Mouse (Mus musculus): ENCODE results near the gene Lamc1. TPM values are rescaled to one million over a fixed set of nuclear protein-coding genes. Genes with fewer than 3 reads are reported as not detected.
"Not testable (repeated sequence)": the region's sequence is repeated elsewhere in the genome, so short reads cannot be mapped to it uniquely, and the experiment has no call there.

Gene Lamc1
- polyA plus RNA-seq, 1 experiment from 2014 or later: 151 TPM

GRCm38 (mm10) chr1:153297774-153298363, 34.7 kb downstream of the Lamc1 start:
- H3K36me3 ChIP-seq (ENCODE audit: control insufficient read depth, insufficient read depth, low read length); H3K27ac ChIP-seq (ENCODE audit: low read depth, low read length); H3K9me3 ChIP-seq (ENCODE audit: control insufficient read depth, low read length); H3K27me3 ChIP-seq (ENCODE audit: control insufficient read depth, insufficient read depth, low read length); ATAC-seq (ENCODE audit: low FRiP score, low TSS enrichment); H3K9ac ChIP-seq (ENCODE audit: low read depth, low read length); H3K4me2 ChIP-seq (replicated peaks; ENCODE audit: low read depth, low read length); H3K4me3 ChIP-seq (ENCODE audit: low read length): not testable (repeated sequence)
- WGBS: 94% methylated on average over 4 of the region's 4 CpGs
- peaks cover 15% of the 10 kb centered on the region for H3K4me1 ChIP-seq (ENCODE audit: control insufficient read depth, insufficient read depth, low read length)

GRCm38 (mm10) chr1:153296035-153296434, 36.6 kb downstream of the Lamc1 start:
- WGBS: 83% methylated on average over 6 of the region's 6 CpGs
- Histone ChIP-seq H3K4me3 (ENCODE audit: low read length) (no peak overlapping the region), H3K27me3 (ENCODE audit: control insufficient read depth, insufficient read depth, low read length) (no peaks in the 10 kb centered on the region), H3K27ac (ENCODE audit: low read depth, low read length) (no peak overlapping the region), H3K4me2 (replicated peaks; ENCODE audit: low read depth, low read length) (no peak overlapping the region), H3K4me1 (ENCODE audit: control insufficient read depth, insufficient read depth, low read length) (peaks cover 31% of the 10 kb centered on the region), H3K9ac (ENCODE audit: low read depth, low read length) (no peak overlapping the region), H3K9me3 (ENCODE audit: control insufficient read depth, low read length) (no peaks in the 10 kb centered on the region), H3K36me3 (ENCODE audit: control insufficient read depth, insufficient read depth, low read length) (no peaks in the 10 kb centered on the region)
- no peak for ATAC-seq (ENCODE audit: low FRiP score, low TSS enrichment)

GRCm38 (mm10) chr1:153292892-153293291, 39.7 kb downstream of the Lamc1 start:
- ATAC-seq (ENCODE audit: low FRiP score, low TSS enrichment): peak; percentile 65; the same call in 1 of the 2 replicates
- Histone ChIP-seq H3K4me2 (replicated peaks; ENCODE audit: low read depth, low read length) (no peak overlapping the region), H3K27me3 (ENCODE audit: control insufficient read depth, insufficient read depth, low read length) (no peaks in the 10 kb centered on the region), H3K9ac (ENCODE audit: low read depth, low read length) (no peak overlapping the region), H3K27ac (ENCODE audit: low read depth, low read length) (no peak overlapping the region), H3K9me3 (ENCODE audit: control insufficient read depth, low read length) (no peaks in the 10 kb centered on the region), H3K4me1 (ENCODE audit: control insufficient read depth, insufficient read depth, low read length) (peaks cover 31% of the 10 kb centered on the region), H3K4me3 (ENCODE audit: low read length) (no peak overlapping the region), H3K36me3 (ENCODE audit: control insufficient read depth, insufficient read depth, low read length) (no peaks in the 10 kb centered on the region)
- 47% methylated on average over 5 of the region's 5 CpGs for WGBS

- H3K4me2 ChIP-seq (replicated peaks; ENCODE audit: low read depth, low read length): no peak overlapping the region
- 22% methylated on average over 6 of the region's 6 CpGs for WGBS
- peaks cover 31% of the 10 kb centered on the region for H3K4me1 ChIP-seq (ENCODE audit: control insufficient read depth, insufficient read depth, low read length)
- no peaks in the 10 kb centered on the region for H3K36me3 ChIP-seq (ENCODE audit: control insufficient read depth, insufficient read depth, low read length)
- H3K27me3 ChIP-seq (ENCODE audit: control insufficient read depth, insufficient read depth, low read length): no peaks in the 10 kb centered on the region
- H3K9me3 ChIP-seq (ENCODE audit: control insufficient read depth, low read length): no peaks in the 10 kb centered on the region
- H3K4me3 ChIP-seq (ENCODE audit: low read length): no peak overlapping the region
- no peak overlapping the region for H3K27ac ChIP-seq (ENCODE audit: low read depth, low read length)
- 0 out of 2 replicates have a peak, but pooled peaks have one; percentile 40 for ATAC-seq (ENCODE audit: low FRiP score, low TSS enrichment)
- H3K9ac ChIP-seq (ENCODE audit: low read depth, low read length): no peak overlapping the region
Measured at GRCm38 (mm10) chr1:153292202-153292601, 40.4 kb downstream of the Lamc1 start.

GRCm38 (mm10) chr1:153291416-153291815, 41.2 kb downstream of the Lamc1 start:
- Histone ChIP-seq H3K9me3 (ENCODE audit: control insufficient read depth, low read length) (no peaks in the 10 kb centered on the region), H3K9ac (ENCODE audit: low read depth, low read length) (no peak overlapping the region), H3K27ac (ENCODE audit: low read depth, low read length) (no peak overlapping the region), H3K36me3 (ENCODE audit: control insufficient read depth, insufficient read depth, low read length) (no peaks in the 10 kb centered on the region), H3K27me3 (ENCODE audit: control insufficient read depth, insufficient read depth, low read length) (no peaks in the 10 kb centered on the region), H3K4me1 (ENCODE audit: control insufficient read depth, insufficient read depth, low read length) (peaks cover 31% of the 10 kb centered on the region), H3K4me2 (replicated peaks; ENCODE audit: low read depth, low read length) (no peak overlapping the region), H3K4me3 (ENCODE audit: low read length) (no peak overlapping the region)
- no peak for ATAC-seq (ENCODE audit: low FRiP score, low TSS enrichment)
- 33% methylated on average over 4 of the region's 4 CpGs for WGBS

- Histone ChIP-seq H3K36me3 (ENCODE audit: control insufficient read depth, insufficient read depth, low read length) (no peaks in the 10 kb centered on the region; the same call in 1 of the 2 replicates), H3K4me3 (ENCODE audit: low read length) (no peak overlapping the region), H3K9ac (ENCODE audit: low read depth, low read length) (no peak overlapping the region), H3K9me3 (ENCODE audit: control insufficient read depth, low read length) (no peaks in the 10 kb centered on the region), H3K4me1 (ENCODE audit: control insufficient read depth, insufficient read depth, low read length) (peaks cover 17% of the 10 kb centered on the region), H3K4me2 (replicated peaks; ENCODE audit: low read depth, low read length) (no peak overlapping the region), H3K27me3 (ENCODE audit: control insufficient read depth, insufficient read depth, low read length) (no peaks in the 10 kb centered on the region), H3K27ac (ENCODE audit: low read depth, low read length) (no peak overlapping the region)
- ATAC-seq (ENCODE audit: low FRiP score, low TSS enrichment): no peak
- WGBS: 60% methylated on average over 4 of the region's 4 CpGs
Measured at GRCm38 (mm10) chr1:153288010-153288409, 44.6 kb downstream of the Lamc1 start.

GRCm38 (mm10) chr1:153287443-153287842, 45.1 kb downstream of the Lamc1 start:
- Histone ChIP-seq H3K27me3 (ENCODE audit: control insufficient read depth, insufficient read depth, low read length) (no peaks in the 10 kb centered on the region), H3K4me3 (ENCODE audit: low read length) (no peak overlapping the region), H3K9ac (ENCODE audit: low read depth, low read length) (no peak overlapping the region), H3K4me1 (ENCODE audit: control insufficient read depth, insufficient read depth, low read length) (peaks cover 11% of the 10 kb centered on the region), H3K27ac (ENCODE audit: low read depth, low read length) (no peak overlapping the region), H3K36me3 (ENCODE audit: control insufficient read depth, insufficient read depth, low read length) (no peaks in the 10 kb centered on the region; the same call in 1 of the 2 replicates), H3K4me2 (replicated peaks; ENCODE audit: low read depth, low read length) (no peak overlapping the region), H3K9me3 (ENCODE audit: control insufficient read depth, low read length) (no peaks in the 10 kb centered on the region)
- no peak for ATAC-seq (ENCODE audit: low FRiP score, low TSS enrichment)
- WGBS: 71% methylated on average over 5 of the region's 5 CpGs

GRCm38 (mm10) chr1:153286216-153286615, 46.4 kb downstream of the Lamc1 start:
- peaks cover 6% of the 10 kb centered on the region; the same call in 1 of the 2 replicates for H3K4me1 ChIP-seq (ENCODE audit: control insufficient read depth, insufficient read depth, low read length)
- WGBS: 88% methylated on average over 9 of the region's 9 CpGs
- H3K9me3 ChIP-seq (ENCODE audit: control insufficient read depth, low read length): no peaks in the 10 kb centered on the region
- H3K27me3 ChIP-seq (ENCODE audit: control insufficient read depth, insufficient read depth, low read length): no peaks in the 10 kb centered on the region
- no peak overlapping the region for H3K9ac ChIP-seq (ENCODE audit: low read depth, low read length)
- no peak overlapping the region for H3K4me2 ChIP-seq (replicated peaks; ENCODE audit: low read depth, low read length)
- ATAC-seq (ENCODE audit: low FRiP score, low TSS enrichment): no peak; the same call in 1 of the 2 replicates
- H3K4me3 ChIP-seq (ENCODE audit: low read length): no peak overlapping the region
- no peak overlapping the region for H3K27ac ChIP-seq (ENCODE audit: low read depth, low read length)
- no peaks in the 10 kb centered on the region; the same call in 1 of the 2 replicates for H3K36me3 ChIP-seq (ENCODE audit: control insufficient read depth, insufficient read depth, low read length)

- Histone ChIP-seq H3K4me3 (ENCODE audit: low read length) (no peak overlapping the region), H3K4me2 (replicated peaks; ENCODE audit: low read depth, low read length) (no peak overlapping the region), H3K4me1 (ENCODE audit: control insufficient read depth, insufficient read depth, low read length) (peaks cover 10% of the 10 kb centered on the region; the same call in 1 of the 2 replicates), H3K9ac (ENCODE audit: low read depth, low read length) (no peak overlapping the region), H3K9me3 (ENCODE audit: control insufficient read depth, low read length) (no peaks in the 10 kb centered on the region), H3K36me3 (ENCODE audit: control insufficient read depth, insufficient read depth, low read length) (no peaks in the 10 kb centered on the region; the same call in 1 of the 2 replicates), H3K27me3 (ENCODE audit: control insufficient read depth, insufficient read depth, low read length) (no peaks in the 10 kb centered on the region), H3K27ac (ENCODE audit: low read depth, low read length) (no peak overlapping the region)
- no peak for ATAC-seq (ENCODE audit: low FRiP score, low TSS enrichment)
- 94% methylated on average over 8 of the region's 8 CpGs for WGBS
Measured at GRCm38 (mm10) chr1:153285188-153285587, 47.4 kb downstream of the Lamc1 start.

All from kidney, embryonic 14.5 days (tissue).